Mouse (Mus musculus) megakaryocyte, embryonic 14.5 days (primary cell): ENCODE measurements at regions not wholly inside any gene's neighbourhood (a gene's known extent, or its start where the extent isn't known, plus 50 kb on each side); places are given as distances from the start of the nearest gene placed in this dataset.

Experiments used
- FLI1 ChIP-seq: IDR thresholded peaks from 2 replicates; pipeline ENCODE4 v1.6.1; 2012; ENCODE audit warnings: low read length, inconsistent platforms, mixed read lengths
- GATA1 ChIP-seq: IDR thresholded peaks from 3 replicates; pipeline ENCODE4 v1.6.1; 2012; ENCODE audit warnings: mixed read lengths, low read length, inconsistent platforms, borderline replicate concordance

- no peak for TF ChIP-seq GATA1
- TF ChIP-seq FLI1: no peak
Observed at GRCm38 (mm10) chr1:194038711-194039110, 579.3 kb upstream of the Plxna2 start.
